Mouse (Mus musculus) ES-Bruce4 (cell line): Measurements from ENCODE around the gene Gmip.

Experiments used
- CTCF ChIP-seq: IDR thresholded peaks from one replicate; pipeline ENCODE4 v1.8.1; 2011; ENCODE audit warnings: low read depth, low read length
- POLR2A ChIP-seq: IDR thresholded peaks from one replicate; pipeline ENCODE4 v1.8.1; 2011; ENCODE audit warnings: low read length; ENCODE audit not compliant: insufficient read depth

- TF ChIP-seq CTCF = no peak
- TF ChIP-seq POLR2A = no peak
These were observed 455 bp downstream of the Gmip start for GRCm38 (mm10) chr8:69808864-69809403.
